Mouse (Mus musculus) lung, embryonic 14.5 days (tissue): ENCODE data around the gene Scn2a. TPM values are rescaled to one million over a fixed set of nuclear protein-coding genes. Genes with fewer than 3 reads are reported as not detected.

Experiments used
- ATAC-seq: fragments of 200-750 bp; cut with Nextera tagmentation; 2 replicates; pipeline ENCODE4 v1.8.0; 2017; ENCODE audit warnings: mild to moderate bottlenecking, moderate TSS enrichment, moderate library complexity; ENCODE audit not compliant: insufficient read depth
- DNase-seq: peaks from one replicate; pipeline ENCODE4 v3.0.0-alpha.2; 2015
- H3K27ac ChIP-seq: fragments of 300-500 bp; sonication (generic); 2 replicates; pipeline ENCODE4 v1.5.1; 2014; ENCODE audit warnings: low read depth, mild to moderate bottlenecking, moderate library complexity
- H3K27me3 ChIP-seq: fragments of 300-500 bp; sonication (generic); 2 replicates; pipeline ENCODE4 v1.6.1; 2014; ENCODE audit warnings: low read length, control low read depth; ENCODE audit not compliant: insufficient read depth
- H3K36me3 ChIP-seq: fragments of 300-500 bp; sonication (generic); 2 replicates; pipeline ENCODE4 v1.6.1; 2014; ENCODE audit warnings: control low read depth; ENCODE audit not compliant: insufficient read depth
- H3K4me1 ChIP-seq: fragments of 300-500 bp; sonication (generic); 2 replicates; pipeline ENCODE4 v1.6.1; 2014; ENCODE audit warnings: antibody characterized with exemption, control low read depth; ENCODE audit not compliant: insufficient read depth
- H3K4me2 ChIP-seq: fragments of 300-500 bp; sonication (generic); 2 replicates; pipeline ENCODE4 v1.6.1; 2014; ENCODE audit warnings: mild to moderate bottlenecking
- H3K4me3 ChIP-seq: fragments of 300-500 bp; sonication (generic); 2 replicates; pipeline ENCODE4 v1.5.1; 2014; ENCODE audit warnings: low read depth, low read length
- H3K9ac ChIP-seq: fragments of 300-500 bp; sonication (generic); 2 replicates; pipeline ENCODE4 v1.6.1; 2014
- H3K9me3 ChIP-seq: fragments of 300-500 bp; sonication (generic); 2 replicates; pipeline ENCODE4 v1.6.1; 2016; ENCODE audit warnings: low read depth, low read length, control low read depth
- CTCF ChIP-seq: IDR thresholded peaks from 2 replicates; pipeline ENCODE4 v1.5.1; 2016; ENCODE audit warnings: antibody characterized with exemption, low read depth
- WGBS: fragments of 180-500 bp; shearing (Covaris S2); extraction: QIAGEN DNeasy Blood & Tissue Kit; methylation state at CpG from one replicate; pipeline ENCODE4 v1.1.7; 2014; 5-methylcytosine and 5-hydroxymethylcytosine counted together
- polyA plus RNA-seq: library from polyadenylated mRNA; unstranded; fragments of >200 nt; fragmentation: Nextera tagmentation; extraction: Ambion mirVana; gene quantifications from 2 replicates; pipeline ENCODE4 v1.2.1, GENCODE M21; 2014

Gene Scn2a
- polyA plus RNA-seq = 1.4 and 1.8 TPM in 2 replicates

DNA sequence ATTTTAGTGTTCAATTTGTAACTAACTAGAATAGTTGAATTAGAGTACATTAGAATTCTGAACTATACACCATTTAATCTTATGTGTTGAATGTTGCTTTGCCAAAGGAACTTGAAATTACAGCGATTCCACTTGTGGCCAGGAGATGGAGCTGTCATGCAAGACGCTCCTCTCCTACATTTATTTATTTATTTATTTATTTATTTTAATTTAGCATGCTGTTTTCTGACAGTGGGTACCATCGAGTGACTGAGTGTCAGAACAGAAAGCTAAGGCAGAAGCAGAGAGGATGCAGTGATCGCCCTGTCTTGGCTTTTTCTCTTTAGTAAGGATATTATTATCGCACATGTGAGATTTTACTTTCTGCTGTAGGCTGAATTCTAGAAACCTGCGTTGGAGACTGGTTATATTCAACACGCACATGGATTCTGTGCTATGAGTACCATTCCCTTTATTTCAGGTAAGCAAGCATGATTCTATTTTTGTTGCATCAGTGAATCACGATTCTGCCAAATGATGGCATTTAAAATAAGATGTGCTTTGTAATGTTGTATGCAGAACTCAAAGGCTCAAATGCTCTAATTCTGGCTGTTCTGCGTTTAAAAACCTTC is at the start of gene Scn2a:
Gene Scn2a (plus strand): TSS at position 216 of the 611 bp plus-strand sequence.
- Histone ChIP-seq H3K9me3 (no peaks in the 10 kb centered on the region), H3K27ac (no peak within 1 kb of the TSS), H3K36me3 (no peaks in the 10 kb centered on the region), H3K4me3 (no peak within 1 kb of the TSS), H3K4me2 (no peak within 1 kb of the TSS), H3K27me3 (no peaks in the 10 kb centered on the region), H3K4me1 (no peaks in the 10 kb centered on the region), H3K9ac (no peak within 1 kb of the TSS)
- TF ChIP-seq CTCF = peak; percentile 69
- DNase-seq (peak; percentile 75), ATAC-seq (no peak)
- 51% methylated on average over 9 of the region's 9 CpGs for WGBS

DNA sequence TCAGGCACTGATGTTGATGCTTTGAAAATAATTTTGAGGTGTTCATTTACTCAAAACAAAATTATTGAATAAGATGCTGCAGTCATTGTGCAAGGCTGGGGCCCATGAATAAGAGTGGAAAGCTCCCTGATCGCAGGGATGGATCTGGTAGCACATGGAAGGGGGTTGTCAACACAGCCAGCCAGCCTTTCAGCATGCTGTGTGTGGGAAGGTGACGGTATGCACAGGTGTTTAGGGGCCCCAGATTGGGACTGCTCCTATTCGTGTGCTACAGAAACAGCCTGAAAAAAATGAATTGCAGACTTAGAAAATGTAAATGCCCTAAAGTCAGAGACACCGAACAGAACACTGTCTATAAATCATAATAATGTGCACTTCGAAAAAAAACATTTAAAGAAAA is 32.9 kb upstream of the Scn2a start:
- Histone ChIP-seq H3K9me3 (no peaks in the 10 kb centered on the region), H3K4me2 (no peak overlapping the region), H3K27ac (no peak overlapping the region), H3K4me3 (no peak overlapping the region), H3K9ac (no peak overlapping the region), H3K36me3 (no peaks in the 10 kb centered on the region), H3K4me1 (no peaks in the 10 kb centered on the region), H3K27me3 (no peaks in the 10 kb centered on the region)
- WGBS = 62% methylated on average over 5 of the region's 5 CpGs
- ATAC-seq (no peak), DNase-seq (no peak)
- no peak for TF ChIP-seq CTCF

GRCm38 (mm10) chr2:65607813-65608212 is 12.8 kb upstream of the Scn2a start:
- Histone ChIP-seq H3K4me3 (no peak overlapping the region), H3K9ac (no peak overlapping the region), H3K27me3 (no peaks in the 10 kb centered on the region), H3K36me3 (no peaks in the 10 kb centered on the region), H3K27ac (no peak overlapping the region), H3K9me3 (no peaks in the 10 kb centered on the region), H3K4me2 (no peak overlapping the region), H3K4me1 (no peaks in the 10 kb centered on the region)
- DNase-seq = no peak
- no peak for TF ChIP-seq CTCF
- ATAC-seq = no peak

DNA sequence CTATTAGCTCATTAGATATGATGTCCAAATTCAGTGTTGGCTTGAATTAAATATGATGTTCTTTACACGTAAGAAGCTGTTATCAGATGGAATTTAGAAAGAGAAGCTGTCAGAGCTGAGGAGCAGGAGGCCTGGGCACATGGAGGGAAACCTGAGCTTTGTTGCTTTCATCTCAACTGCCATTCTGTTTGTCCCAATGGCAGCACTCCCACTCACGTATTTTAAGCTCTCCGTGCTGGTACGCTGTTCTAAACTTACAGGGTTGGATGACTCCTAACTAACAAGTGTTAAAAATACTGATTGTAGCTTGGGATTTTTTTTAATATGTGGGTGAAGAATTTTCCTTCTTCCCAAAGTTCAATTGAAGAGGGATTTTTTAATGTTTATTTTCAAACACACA is 8.7 kb upstream of the Scn2a start:
- H3K4me1 ChIP-seq = no peaks in the 10 kb centered on the region
- H3K27ac ChIP-seq = no peak overlapping the region
- no peak overlapping the region for H3K4me2 ChIP-seq
- DNase-seq = no peak
- no peaks in the 10 kb centered on the region for H3K9me3 ChIP-seq
- H3K27me3 ChIP-seq = no peaks in the 10 kb centered on the region
- no peak for TF ChIP-seq CTCF
- H3K36me3 ChIP-seq = no peaks in the 10 kb centered on the region
- no peak for ATAC-seq
- no peak overlapping the region for H3K9ac ChIP-seq
- 78% methylated on average over 4 of the region's 4 CpGs for WGBS
- no peak overlapping the region for H3K4me3 ChIP-seq

GRCm38 (mm10) chr2:65619781-65620180 is 790 bp upstream of the Scn2a start:
- H3K9me3 ChIP-seq = no peaks in the 10 kb centered on the region
- no peak overlapping the region for H3K4me3 ChIP-seq
- peak; percentile 91 for DNase-seq
- no peak overlapping the region for H3K27ac ChIP-seq
- ATAC-seq = no peak
- H3K27me3 ChIP-seq = no peaks in the 10 kb centered on the region
- TF ChIP-seq CTCF = no peak
- no peak overlapping the region for H3K4me2 ChIP-seq
- WGBS = 11% methylated on average over 5 of the region's 5 CpGs
- no peak overlapping the region for H3K9ac ChIP-seq
- H3K36me3 ChIP-seq = no peaks in the 10 kb centered on the region
- no peaks in the 10 kb centered on the region for H3K4me1 ChIP-seq

DNA sequence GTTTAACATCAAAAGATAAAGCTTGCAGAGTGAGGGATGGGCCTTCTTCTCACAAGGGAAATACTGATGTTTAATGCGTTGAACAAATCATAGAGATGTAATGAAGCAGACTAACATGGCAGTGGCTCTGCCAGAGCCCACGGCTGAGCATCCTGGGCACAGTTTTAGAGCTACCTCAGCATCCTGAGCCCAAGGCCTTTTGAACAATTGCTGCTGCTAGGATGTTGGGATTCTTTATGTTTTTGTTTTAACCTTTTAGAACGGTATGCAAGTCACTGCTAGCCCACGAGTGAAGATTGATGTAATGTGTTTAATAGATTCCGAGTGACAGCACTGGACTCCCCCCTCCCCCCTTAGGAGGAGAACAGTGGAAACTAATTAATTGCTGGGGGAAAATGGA is 683 bp downstream of the Scn2a start:
- Histone ChIP-seq H3K4me1 (no peaks in the 10 kb centered on the region), H3K9me3 (no peaks in the 10 kb centered on the region), H3K27me3 (no peaks in the 10 kb centered on the region), H3K36me3 (no peaks in the 10 kb centered on the region), H3K4me2 (no peak overlapping the region), H3K9ac (no peak overlapping the region), H3K27ac (no peak overlapping the region), H3K4me3 (no peak overlapping the region)
- DNase-seq (no peak), ATAC-seq (no peak)
- 48% methylated on average over 5 of the region's 5 CpGs for WGBS
- no peak for TF ChIP-seq CTCF

DNA sequence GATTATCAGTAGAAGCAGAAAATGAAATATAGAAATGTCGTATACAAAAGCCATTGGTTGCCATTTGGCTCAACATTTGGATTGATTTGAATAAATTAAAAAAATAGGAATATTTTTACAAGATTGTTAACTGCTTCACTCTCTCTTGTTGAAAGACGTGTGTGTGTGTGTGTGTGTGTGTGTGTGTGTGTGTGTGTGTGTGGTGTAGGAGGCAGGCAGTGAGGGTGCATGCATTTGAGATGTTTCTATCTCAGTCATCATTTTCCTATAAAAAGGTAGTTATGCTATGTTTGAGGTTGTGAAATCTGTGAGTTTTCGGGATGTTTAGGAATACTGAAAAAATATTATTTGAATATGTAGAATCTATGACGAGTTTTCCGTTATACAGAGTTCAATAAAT is 1.3 kb downstream of the Scn2a start:
- H3K9me3 ChIP-seq = no peaks in the 10 kb centered on the region
- TF ChIP-seq CTCF = no peak
- no peak for DNase-seq
- WGBS = 74% methylated on average over 5 of the region's 5 CpGs
- no peak overlapping the region for H3K27ac ChIP-seq
- H3K27me3 ChIP-seq = no peaks in the 10 kb centered on the region
- no peak for ATAC-seq
- H3K4me1 ChIP-seq = no peaks in the 10 kb centered on the region
- H3K4me3 ChIP-seq = no peak overlapping the region
- H3K4me2 ChIP-seq = no peak overlapping the region
- no peaks in the 10 kb centered on the region for H3K36me3 ChIP-seq
- H3K9ac ChIP-seq = no peak overlapping the region

GRCm38 (mm10) chr2:65652636-65653035 is 32.1 kb downstream of the Scn2a start:
- Histone ChIP-seq H3K4me1 (no peaks in the 10 kb centered on the region), H3K27ac (no peak overlapping the region), H3K9me3 (no peaks in the 10 kb centered on the region), H3K4me3 (no peak overlapping the region), H3K9ac (no peak overlapping the region), H3K27me3 (no peaks in the 10 kb centered on the region), H3K36me3 (no peaks in the 10 kb centered on the region), H3K4me2 (no peak overlapping the region)
- WGBS = 82% methylated on average over 7 of the region's 7 CpGs
- DNase-seq (no peak), ATAC-seq (no peak)
- TF ChIP-seq CTCF = no peak
